Mouse (Mus musculus) G1E-ER4 (cell line): Measurements from ENCODE around the gene Gm6460. TPM values are rescaled to one million over a fixed set of nuclear protein-coding genes. Genes with fewer than 3 reads are reported as not detected.
"Not testable (repeated sequence)": the region's sequence is repeated elsewhere in the genome, so short reads cannot be mapped to it uniquely, and the experiment has no call there.

Experiments used
- GATA1 ChIP-seq: IDR thresholded peaks from one replicate; pipeline ENCODE4 v1.8.0; 2012; ENCODE audit warnings: low read length, inconsistent platforms
- polyA plus RNA-seq: library from polyadenylated mRNA; stranded (reverse); fragments of >175 nt; gene quantifications from 2 replicates; pipeline ENCODE4 v1.2.3, GENCODE M21; 2012

Gene Gm6460
- polyA plus RNA-seq, result not detected in 2 replicates

DNA sequence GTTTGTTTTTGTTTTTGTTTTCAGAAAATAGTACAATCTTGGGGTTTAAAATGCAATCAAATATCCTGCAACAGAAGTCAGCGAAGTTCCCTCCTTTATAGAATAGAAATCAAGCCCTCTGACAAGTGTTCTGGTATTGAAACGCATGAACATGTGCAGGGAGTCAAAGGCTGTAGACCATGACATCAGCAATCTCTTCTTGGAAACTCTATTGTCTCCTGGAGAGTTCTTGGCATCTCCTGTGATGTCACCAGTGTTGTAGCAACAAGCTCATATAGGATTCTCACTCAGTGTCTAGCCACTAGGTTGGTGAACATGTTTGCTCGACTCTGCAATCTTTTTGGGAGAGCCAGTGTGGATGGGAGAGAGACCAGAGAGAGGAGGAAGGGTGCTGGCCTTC lies at the start of gene Gm6460:
Gm6460 (plus strand) TSS at position 301 of the 400 bp plus-strand sequence.
- not testable (repeated sequence) for TF ChIP-seq GATA1

Other genes starting within 250 kb of the Gm6460 start
- not detected in 2 replicates for gene Gm8897, start 178.5 kb upstream of the Gm6460 start, polyA plus RNA-seq
- gene Gm8906, start 92.2 kb upstream of the Gm6460 start, polyA plus RNA-seq, result not detected in 2 replicates
- gene Gm8922, start 87.0 kb downstream of the Gm6460 start, polyA plus RNA-seq, result not detected in 2 replicates
- gene Gm8926, start 175.6 kb downstream of the Gm6460 start, polyA plus RNA-seq, result not detected in 2 replicates